Mouse (Mus musculus): Measurements from ENCODE around the gene Trappc10. TPM values are rescaled to one million over a fixed set of nuclear protein-coding genes. Genes with fewer than 3 reads are reported as not detected.

Gene Trappc10
- polyA plus RNA-seq, 1 experiment from 2014 or later, result 26.3 TPM

- no peak for DNase-seq (ENCODE audit: low spot score)
Observed at GRCm38 (mm10) chr10:78163241-78163640, 81.2 kb downstream of the Trappc10 start.

GRCm38 (mm10) chr10:78162646-78163045 lies 81.8 kb downstream of the Trappc10 start:
- DNase-seq (ENCODE audit: low spot score), result no peak

- DNase-seq (ENCODE audit: low spot score), result no peak
Observed at GRCm38 (mm10) chr10:78161096-78161495, 83.3 kb downstream of the Trappc10 start.

GRCm38 (mm10) chr10:78160369-78161095 lies 83.9 kb downstream of the Trappc10 start:
- peak; percentile 76 for DNase-seq (ENCODE audit: low spot score)

- peak; percentile 80 for DNase-seq (ENCODE audit: low spot score)
Observed at GRCm38 (mm10) chr10:78159906-78160305, 84.5 kb downstream of the Trappc10 start.

GRCm38 (mm10) chr10:78159252-78159878 lies 85.1 kb downstream of the Trappc10 start:
- DNase-seq (ENCODE audit: low spot score), result peak; percentile 70

GRCm38 (mm10) chr10:78158041-78158440 lies 86.4 kb downstream of the Trappc10 start:
- no peak for DNase-seq (ENCODE audit: low spot score)

- DNase-seq (ENCODE audit: low spot score), result no peak
Observed at GRCm38 (mm10) chr10:78156926-78157325, 87.5 kb downstream of the Trappc10 start.

GRCm38 (mm10) chr10:78148834-78149766 lies 95.3 kb downstream of the Trappc10 start:
- no peak for DNase-seq (ENCODE audit: low spot score)

- DNase-seq (ENCODE audit: low spot score), result no peak
Observed at GRCm38 (mm10) chr10:78147908-78148441, 96.5 kb downstream of the Trappc10 start.

GRCm38 (mm10) chr10:78143727-78144505 lies 100.5 kb downstream of the Trappc10 start:
- no peak for DNase-seq (ENCODE audit: low spot score)

- no peak for DNase-seq (ENCODE audit: low spot score)
Observed at GRCm38 (mm10) chr10:78140843-78141242, 103.6 kb downstream of the Trappc10 start.

GRCm38 (mm10) chr10:78140251-78140600 lies 104.2 kb downstream of the Trappc10 start:
- DNase-seq (ENCODE audit: low spot score), result no peak

GRCm38 (mm10) chr10:78139572-78140250 lies 104.7 kb downstream of the Trappc10 start:
- no peak for DNase-seq (ENCODE audit: low spot score)

GRCm38 (mm10) chr10:78138812-78139523 lies 105.5 kb downstream of the Trappc10 start:
- DNase-seq (ENCODE audit: low spot score), result no peak

GRCm38 (mm10) chr10:78137191-78137590 lies 107.2 kb downstream of the Trappc10 start:
- DNase-seq (ENCODE audit: low spot score), result no peak

Measured in thymus, postnatal 0 days (tissue).